Mouse (Mus musculus): ENCODE results near the gene Hdhd5. TPM values are rescaled to one million over a fixed set of nuclear protein-coding genes. Genes with fewer than 3 reads are reported as not detected.

Hdhd5 gene
- polyA plus RNA-seq, 1 experiment from 2014 or later, result 16.0 TPM

GRCm38 (mm10) chr6:120524796-120525195 lies 6.3 kb downstream of the Hdhd5 start:
- no peak overlapping the region for H3K9ac ChIP-seq
- H3K36me3 ChIP-seq, result peaks cover 47% of the 10 kb centered on the region
- H3K9me3 ChIP-seq (replicated peaks), result no peaks in the 10 kb centered on the region
- WGBS (ENCODE audit: insufficient replicate concordance), result 87% methylated on average over 5 of the region's 5 CpGs
- no peaks in the 10 kb centered on the region for H3K27me3 ChIP-seq (replicated peaks)
- H3K27ac ChIP-seq, result no peak overlapping the region
- ATAC-seq, result no peak
- H3K4me2 ChIP-seq, result no peak overlapping the region
- H3K4me1 ChIP-seq, result peaks cover 18% of the 10 kb centered on the region
- H3K4me3 ChIP-seq, result no peak overlapping the region

- no peak overlapping the region for H3K27ac ChIP-seq
- ATAC-seq, result no peak
- no peaks in the 10 kb centered on the region for H3K27me3 ChIP-seq (replicated peaks)
- H3K4me2 ChIP-seq, result no peak overlapping the region
- H3K9ac ChIP-seq, result no peak overlapping the region
- peaks cover 62% of the 10 kb centered on the region for H3K36me3 ChIP-seq
- H3K4me3 ChIP-seq, result no peak overlapping the region
- WGBS (ENCODE audit: insufficient replicate concordance), result 75% methylated on average over 5 of the region's 5 CpGs
- peaks cover 40% of the 10 kb centered on the region for H3K4me1 ChIP-seq
- no peaks in the 10 kb centered on the region for H3K9me3 ChIP-seq (replicated peaks)
Measured at GRCm38 (mm10) chr6:120519647-120520046, 11.5 kb downstream of the Hdhd5 start.

- 78% methylated on average over 5 of the region's 5 CpGs for WGBS (ENCODE audit: insufficient replicate concordance)
- peak overlapping the region; percentile 59 for H3K4me2 ChIP-seq
- ATAC-seq, result no peak
- H3K9ac ChIP-seq, result peak overlapping the region; percentile 64; the same call in 1 of the 2 replicates
- no peaks in the 10 kb centered on the region for H3K9me3 ChIP-seq (replicated peaks)
- H3K27ac ChIP-seq, result peak overlapping the region; percentile 95
- H3K4me1 ChIP-seq, result peaks cover 57% of the 10 kb centered on the region
- peaks cover 69% of the 10 kb centered on the region for H3K36me3 ChIP-seq
- H3K27me3 ChIP-seq (replicated peaks), result no peaks in the 10 kb centered on the region
- no peak overlapping the region for H3K4me3 ChIP-seq
Measured at GRCm38 (mm10) chr6:120517311-120517710, 13.8 kb downstream of the Hdhd5 start.

- ATAC-seq, result peak; percentile 57
- H3K4me3 ChIP-seq, result no peak overlapping the region
- H3K36me3 ChIP-seq, result peaks cover 66% of the 10 kb centered on the region
- no peaks in the 10 kb centered on the region for H3K27me3 ChIP-seq (replicated peaks)
- peak overlapping the region; percentile 64 for H3K9ac ChIP-seq
- 32% methylated on average over 6 of the region's 6 CpGs for WGBS (ENCODE audit: insufficient replicate concordance)
- H3K4me2 ChIP-seq, result peak overlapping the region; percentile 59
- H3K4me1 ChIP-seq, result peaks cover 57% of the 10 kb centered on the region
- peak overlapping the region; percentile 95 for H3K27ac ChIP-seq
- H3K9me3 ChIP-seq (replicated peaks), result no peaks in the 10 kb centered on the region
Measured at GRCm38 (mm10) chr6:120516879-120517278, 14.2 kb downstream of the Hdhd5 start.

- peak; percentile 92 for ATAC-seq
- WGBS (ENCODE audit: insufficient replicate concordance), result 35% methylated on average over 4 of the region's 4 CpGs
- H3K27me3 ChIP-seq (replicated peaks), result no peaks in the 10 kb centered on the region
- H3K9me3 ChIP-seq (replicated peaks), result no peaks in the 10 kb centered on the region
- peak overlapping the region; percentile 64 for H3K9ac ChIP-seq
- peaks cover 60% of the 10 kb centered on the region for H3K4me1 ChIP-seq
- H3K27ac ChIP-seq, result peak overlapping the region; percentile 95
- peak overlapping the region; percentile 59 for H3K4me2 ChIP-seq
- no peak overlapping the region for H3K4me3 ChIP-seq
- H3K36me3 ChIP-seq, result peaks cover 66% of the 10 kb centered on the region
Measured at GRCm38 (mm10) chr6:120516422-120516821, 14.7 kb downstream of the Hdhd5 start.

GRCm38 (mm10) chr6:120511212-120511611 lies 19.9 kb downstream of the Hdhd5 start:
- WGBS (ENCODE audit: insufficient replicate concordance), result 71% methylated on average over 6 of the region's 6 CpGs
- Histone ChIP-seq H3K27me3 (replicated peaks) (no peaks in the 10 kb centered on the region), H3K36me3 (peaks cover 58% of the 10 kb centered on the region), H3K4me1 (peaks cover 49% of the 10 kb centered on the region), H3K27ac (0 out of 2 replicates have a peak overlapping the region, but pooled peaks have one; percentile 0), H3K4me3 (no peak overlapping the region), H3K9me3 (replicated peaks) (no peaks in the 10 kb centered on the region), H3K9ac (no peak overlapping the region), H3K4me2 (no peak overlapping the region)
- ATAC-seq, result no peak

GRCm38 (mm10) chr6:120510425-120510824 lies 20.7 kb downstream of the Hdhd5 start:
- H3K27ac ChIP-seq, result no peak overlapping the region
- peak; percentile 56 for ATAC-seq
- 61% methylated on average over 8 of the region's 8 CpGs for WGBS (ENCODE audit: insufficient replicate concordance)
- H3K4me2 ChIP-seq, result no peak overlapping the region
- H3K4me1 ChIP-seq, result peaks cover 41% of the 10 kb centered on the region
- no peak overlapping the region for H3K4me3 ChIP-seq
- no peaks in the 10 kb centered on the region for H3K27me3 ChIP-seq (replicated peaks)
- H3K9ac ChIP-seq, result no peak overlapping the region
- H3K9me3 ChIP-seq (replicated peaks), result no peaks in the 10 kb centered on the region
- H3K36me3 ChIP-seq, result peaks cover 58% of the 10 kb centered on the region

GRCm38 (mm10) chr6:120509975-120510374 lies 21.1 kb downstream of the Hdhd5 start:
- H3K27me3 ChIP-seq (replicated peaks), result no peaks in the 10 kb centered on the region
- peaks cover 36% of the 10 kb centered on the region for H3K4me1 ChIP-seq
- H3K4me2 ChIP-seq, result no peak overlapping the region
- no peak overlapping the region for H3K4me3 ChIP-seq
- no peak overlapping the region for H3K27ac ChIP-seq
- peaks cover 58% of the 10 kb centered on the region for H3K36me3 ChIP-seq
- ATAC-seq, result no peak
- no peak overlapping the region for H3K9ac ChIP-seq
- WGBS (ENCODE audit: insufficient replicate concordance), result 86% methylated on average over 7 of the region's 7 CpGs
- no peaks in the 10 kb centered on the region for H3K9me3 ChIP-seq (replicated peaks)

GRCm38 (mm10) chr6:120508645-120509044 lies 22.5 kb downstream of the Hdhd5 start:
- peaks cover 48% of the 10 kb centered on the region for H3K36me3 ChIP-seq
- WGBS (ENCODE audit: insufficient replicate concordance), result 66% methylated on average over 4 of the region's 4 CpGs
- H3K4me3 ChIP-seq, result no peak overlapping the region
- H3K27ac ChIP-seq, result no peak overlapping the region
- H3K9me3 ChIP-seq (replicated peaks), result no peaks in the 10 kb centered on the region
- H3K4me1 ChIP-seq, result peaks cover 25% of the 10 kb centered on the region
- H3K27me3 ChIP-seq (replicated peaks), result no peaks in the 10 kb centered on the region
- H3K4me2 ChIP-seq, result no peak overlapping the region
- ATAC-seq, result no peak
- H3K9ac ChIP-seq, result no peak overlapping the region

- H3K9ac ChIP-seq, result no peak overlapping the region
- no peak for ATAC-seq
- no peak overlapping the region for H3K27ac ChIP-seq
- peaks cover 5% of the 10 kb centered on the region for H3K4me1 ChIP-seq
- no peak overlapping the region for H3K4me2 ChIP-seq
- H3K4me3 ChIP-seq, result no peak overlapping the region
- no peaks in the 10 kb centered on the region for H3K27me3 ChIP-seq (replicated peaks)
- WGBS (ENCODE audit: insufficient replicate concordance), result 69% methylated on average over 4 of the region's 4 CpGs
- peaks cover 22% of the 10 kb centered on the region for H3K36me3 ChIP-seq
- H3K9me3 ChIP-seq (replicated peaks), result peaks cover 2% of the 10 kb centered on the region; the same call in 1 of the 2 replicates
Measured at GRCm38 (mm10) chr6:120505531-120505930, 25.6 kb downstream of the Hdhd5 start.

- Histone ChIP-seq H3K4me3 (no peak overlapping the region), H3K9me3 (replicated peaks) (peaks cover 6% of the 10 kb centered on the region; the same call in 1 of the 2 replicates), H3K4me2 (no peak overlapping the region), H3K27ac (no peak overlapping the region), H3K4me1 (no peaks in the 10 kb centered on the region), H3K9ac (no peak overlapping the region), H3K36me3 (peaks cover 9% of the 10 kb centered on the region), H3K27me3 (replicated peaks) (0 out of 2 replicates have a peak, but pooled peaks cover 2% of the 10 kb centered on the region)
- ATAC-seq, result no peak
- 67% methylated on average over 3 of the region's 3 CpGs for WGBS (ENCODE audit: insufficient replicate concordance)
Measured at GRCm38 (mm10) chr6:120504051-120504450, 27.1 kb downstream of the Hdhd5 start.

- H3K36me3 ChIP-seq, result no peaks in the 10 kb centered on the region
- no peak overlapping the region for H3K4me2 ChIP-seq
- peaks cover 6% of the 10 kb centered on the region; the same call in 1 of the 2 replicates for H3K9me3 ChIP-seq (replicated peaks)
- ATAC-seq, result no peak
- no peak overlapping the region for H3K4me3 ChIP-seq
- H3K27ac ChIP-seq, result no peak overlapping the region
- no peak overlapping the region for H3K9ac ChIP-seq
- peaks cover 22% of the 10 kb centered on the region for H3K4me1 ChIP-seq
- 65% methylated on average over 3 of the region's 3 CpGs for WGBS (ENCODE audit: insufficient replicate concordance)
- H3K27me3 ChIP-seq (replicated peaks), result peaks cover 67% of the 10 kb centered on the region
Measured at GRCm38 (mm10) chr6:120496544-120496943, 34.6 kb downstream of the Hdhd5 start.
